Mouse (Mus musculus): ENCODE data around the gene Kng1. TPM values are rescaled to one million over a fixed set of nuclear protein-coding genes. Genes with fewer than 3 reads are reported as not detected.

The Kng1 gene
- polyA plus RNA-seq, 1 experiment from 2014 or later, result 151 TPM

GRCm38 (mm10) chr16:23124398-23124797 lies 66.7 kb downstream of the Kng1 start:
- Histone ChIP-seq H3K4me1 (peaks cover 26% of the 10 kb centered on the region), H3K9me3 (replicated peaks) (no peaks in the 10 kb centered on the region), H3K27me3 (replicated peaks) (no peaks in the 10 kb centered on the region), H3K27ac (no peak overlapping the region), H3K9ac (no peak overlapping the region), H3K4me2 (no peak overlapping the region), H3K36me3 (peaks cover 61% of the 10 kb centered on the region), H3K4me3 (no peak overlapping the region)
- 83% methylated on average over 4 of the region's 4 CpGs for WGBS (ENCODE audit: insufficient replicate concordance)
- ATAC-seq, result no peak

- ATAC-seq, result peak; percentile 25; the same call in 1 of the 2 replicates
- WGBS (ENCODE audit: insufficient replicate concordance), result 0% methylated on average over 4 of the region's 4 CpGs
These were observed 69.6 kb downstream of the Kng1 start for GRCm38 (mm10) chr16:23127311-23127672.

GRCm38 (mm10) chr16:23127673-23128375 lies 70.2 kb downstream of the Kng1 start, which contains the start of gene Rfc4:
Rfc4 (minus strand) TSS chr16:23127737.
- H3K27ac ChIP-seq, result peak within 1 kb of the TSS; percentile 98
- peak within 1 kb of the TSS; percentile 84 for H3K4me2 ChIP-seq
- H3K36me3 ChIP-seq, result peaks cover 27% of the 10 kb centered on the region
- H3K4me1 ChIP-seq, result peaks cover 32% of the 10 kb centered on the region
- peak within 1 kb of the TSS; percentile 87 for H3K4me3 ChIP-seq
- no peaks in the 10 kb centered on the region for H3K27me3 ChIP-seq (replicated peaks)
- peak; percentile 94 for ATAC-seq
- WGBS (ENCODE audit: insufficient replicate concordance), result under 1% methylated on average over 51 of the region's 51 CpGs
- H3K9ac ChIP-seq, result peak within 1 kb of the TSS; percentile 91
- H3K9me3 ChIP-seq (replicated peaks), result no peaks in the 10 kb centered on the region

More at GRCm38 (mm10) chr16:23127311-23127672, 69.6 kb downstream of the Kng1 start:
- peak overlapping the region; percentile 98 for H3K27ac ChIP-seq
- peak overlapping the region; percentile 87 for H3K4me3 ChIP-seq
- peak overlapping the region; percentile 91 for H3K9ac ChIP-seq
- H3K4me1 ChIP-seq, result peaks cover 32% of the 10 kb centered on the region
- peak overlapping the region; percentile 84 for H3K4me2 ChIP-seq
- peaks cover 32% of the 10 kb centered on the region for H3K36me3 ChIP-seq
- no peaks in the 10 kb centered on the region for H3K9me3 ChIP-seq (replicated peaks)
- H3K27me3 ChIP-seq (replicated peaks), result no peaks in the 10 kb centered on the region

DNA sequence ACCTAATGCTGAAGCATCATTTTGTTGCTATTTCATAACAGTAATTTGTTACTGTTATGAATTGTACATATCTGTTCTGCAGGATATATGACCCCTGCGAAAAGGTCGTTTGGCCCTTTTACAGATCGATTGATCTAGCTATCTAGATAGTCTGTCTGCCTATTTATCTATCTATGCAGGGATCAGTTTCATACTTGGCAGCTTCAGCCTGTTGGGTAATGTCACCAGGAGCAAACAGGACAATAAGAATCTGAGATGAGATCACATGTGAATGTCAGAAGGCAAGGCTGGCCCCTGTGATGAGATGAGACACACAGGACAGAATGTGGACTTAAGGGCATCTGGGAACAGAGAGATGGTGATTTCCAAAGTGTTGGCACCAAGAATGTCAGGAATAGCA lies 72.6 kb downstream of the Kng1 start:
- H3K27ac ChIP-seq, result no peak overlapping the region
- 85% methylated on average over 3 of the region's 3 CpGs for WGBS (ENCODE audit: insufficient replicate concordance)

More for the DNA sequence above, 72.6 kb downstream of the Kng1 start:
- Histone ChIP-seq H3K36me3 (peaks cover 7% of the 10 kb centered on the region), H3K9me3 (replicated peaks) (no peaks in the 10 kb centered on the region), H3K9ac (no peak overlapping the region), H3K27me3 (replicated peaks) (no peaks in the 10 kb centered on the region), H3K4me3 (no peak overlapping the region), H3K4me1 (peaks cover 32% of the 10 kb centered on the region), H3K4me2 (no peak overlapping the region)
- ATAC-seq, result no peak

Small RNAs within 50 kb of the gene (microRNA-seq; reads per million reads assigned to microRNA genes)
- not detected for gene Gm49346

Other genes with a start within 250 kb of the Kng1 start
- gene Crygs, start 246.3 kb upstream of the Kng1 start, polyA plus RNA-seq (2016; fragmentation: Nextera tagmentation; extraction: Ambion mirVana), result 0.19 and 0.25 TPM in 2 replicates
- gene Tbccd1, start 200.2 kb upstream of the Kng1 start, polyA plus RNA-seq (2016; fragmentation: Nextera tagmentation; extraction: Ambion mirVana), result 31.1 and 33.3 TPM in 2 replicates
- gene Dnajb11, start 200.0 kb upstream of the Kng1 start, polyA plus RNA-seq (2016; fragmentation: Nextera tagmentation; extraction: Ambion mirVana), result 95.2 and 97.9 TPM in 2 replicates
- gene Ahsg, start 166.6 kb upstream of the Kng1 start, polyA plus RNA-seq (2016; fragmentation: Nextera tagmentation; extraction: Ambion mirVana), result 184 and 190 TPM in 2 replicates
- gene Fetub, start 139.5 kb upstream of the Kng1 start, polyA plus RNA-seq (2016; fragmentation: Nextera tagmentation; extraction: Ambion mirVana), result 0.35 and 0.69 TPM in 2 replicates
- gene Hrg, start 106.8 kb upstream of the Kng1 start, polyA plus RNA-seq (2016; fragmentation: Nextera tagmentation; extraction: Ambion mirVana), result 0.10 and 0.13 TPM in 2 replicates
- gene Kng2, start 28.4 kb upstream of the Kng1 start, polyA plus RNA-seq (2016; fragmentation: Nextera tagmentation; extraction: Ambion mirVana), result 0.93 and 1.1 TPM in 2 replicates
- 99.9 and 102 TPM in 2 replicates for gene Eif4a2, start 49.6 kb downstream of the Kng1 start, polyA plus RNA-seq (2016; fragmentation: Nextera tagmentation; extraction: Ambion mirVana)
- 184 and 199 TPM in 2 replicates for gene Rfc4, start 69.9 kb downstream of the Kng1 start, polyA plus RNA-seq (2016; fragmentation: Nextera tagmentation; extraction: Ambion mirVana)
- not detected in 2 replicates for gene Adipoq, start 88.7 kb downstream of the Kng1 start, polyA plus RNA-seq (2016; fragmentation: Nextera tagmentation; extraction: Ambion mirVana)
- 7.5 and 7.9 TPM in 2 replicates for gene St6gal1, start 166.9 kb downstream of the Kng1 start, polyA plus RNA-seq (2016; fragmentation: Nextera tagmentation; extraction: Ambion mirVana)